Mouse (Mus musculus) liver, postnatal 0 days (tissue): ENCODE results near the gene Psmb9. TPM values are rescaled to one million over a fixed set of nuclear protein-coding genes. Genes with fewer than 3 reads are reported as not detected.

Source experiments
- ATAC-seq: fragments of 200-750 bp; cut with Nextera tagmentation; 2 replicates; pipeline ENCODE4 v1.8.0; 2017; ENCODE audit warnings: mild to moderate bottlenecking, moderate library complexity
- DNase-seq: peaks from one replicate; pipeline ENCODE4 v3.0.0-alpha.2; 2016
- H3K27ac ChIP-seq: fragments of 300-500 bp; sonication (generic); 2 replicates; pipeline ENCODE4 v1.5.1; 2014; ENCODE audit warnings: antibody characterized with exemption, moderate library complexity, mild to moderate bottlenecking, low read depth
- H3K27me3 ChIP-seq: fragments of 300-500 bp; sonication (generic); 2 replicates; pipeline ENCODE4 v1.6.1; 2014; ENCODE audit warnings: low read length, control low read depth, mixed read lengths; ENCODE audit not compliant: insufficient read depth
- H3K36me3 ChIP-seq: fragments of 300-500 bp; sonication (generic); replicated peaks from 2 replicates; pipeline ENCODE4 v1.6.1; 2014; ENCODE audit warnings: mild to moderate bottlenecking, control low read depth, low read length, moderate library complexity, mixed read lengths; ENCODE audit not compliant: insufficient read depth
- H3K4me1 ChIP-seq: fragments of 300-500 bp; sonication (generic); 2 replicates; pipeline ENCODE4 v1.6.1; 2014; ENCODE audit warnings: antibody characterized with exemption, mild to moderate bottlenecking, control low read depth; ENCODE audit not compliant: insufficient read depth
- H3K4me2 ChIP-seq: fragments of 300-500 bp; sonication (generic); 2 replicates; pipeline ENCODE4 v1.6.1; 2014; ENCODE audit warnings: low read depth, mild to moderate bottlenecking, low read length, moderate library complexity, mixed read lengths
- H3K4me3 ChIP-seq: fragments of 300-500 bp; sonication (generic); 2 replicates; pipeline ENCODE4 v1.5.1; 2014; ENCODE audit warnings: low read depth, low read length
- H3K9ac ChIP-seq: fragments of 300-500 bp; sonication (generic); replicated peaks from 2 replicates; pipeline ENCODE4 v1.6.1; 2014; ENCODE audit warnings: mild to moderate bottlenecking, moderate library complexity
- H3K9me3 ChIP-seq: fragments of 300-500 bp; sonication (generic); 2 replicates; pipeline ENCODE4 v1.6.1; 2016; ENCODE audit warnings: mild to moderate bottlenecking, control low read depth, low read length, mixed read lengths
- CTCF ChIP-seq: sonication (generic); IDR thresholded peaks from 2 replicates; pipeline ENCODE4 v1.5.1; 2016; ENCODE audit warnings: antibody characterized with exemption, low read depth
- EP300 ChIP-seq: IDR thresholded peaks from 2 replicates; pipeline ENCODE4 v1.6.1; 2016; ENCODE audit warnings: antibody characterized with exemption, low read depth, mild to moderate bottlenecking
- WGBS: fragments of 180-500 bp; shearing (Covaris S2); extraction: QIAGEN DNeasy Blood & Tissue Kit; methylation state at CpG from one replicate; pipeline ENCODE4 v1.1.7; 2014; ENCODE audit not compliant: insufficient replicate concordance; 5-methylcytosine and 5-hydroxymethylcytosine counted together
- polyA plus RNA-seq: library from polyadenylated mRNA; unstranded; fragments of >200 nt; fragmentation: Nextera tagmentation; extraction: Ambion mirVana; gene quantifications from 2 replicates; pipeline ENCODE4 v1.2.1, GENCODE M21; 2015

The Psmb9 gene
- polyA plus RNA-seq, 1 experiment from 2014 or later: 20.4 TPM

- H3K9ac ChIP-seq: peak overlapping the region; percentile 80
- DNase-seq (no peak), ATAC-seq (peak; percentile 12)
- no peak for TF ChIP-seq CTCF
- H3K4me2 ChIP-seq: peak overlapping the region; percentile 88
- peaks cover 3% of the 10 kb centered on the region; the same call in 1 of the 2 replicates for H3K27me3 ChIP-seq
- peak overlapping the region; percentile 74 for H3K4me3 ChIP-seq
- H3K36me3 ChIP-seq: peaks cover 16% of the 10 kb centered on the region; the same call in 1 of the 2 replicates
- peaks cover 9% of the 10 kb centered on the region for H3K4me1 ChIP-seq
- H3K27ac ChIP-seq: peak overlapping the region; percentile 68
- 3% methylated on average over 11 of the region's 11 CpGs for WGBS
- no peaks in the 10 kb centered on the region for H3K9me3 ChIP-seq
These were observed 11.0 kb upstream of the Psmb9 start for GRCm38 (mm10) chr17:34198521-34198912.

- ATAC-seq (peak; percentile 70), DNase-seq (peak; percentile 73)
- H3K9ac ChIP-seq: peak overlapping the region; percentile 80
- peak overlapping the region; percentile 68 for H3K27ac ChIP-seq
- H3K4me2 ChIP-seq: peak overlapping the region; percentile 88
- WGBS: under 1% methylated on average over 32 of the region's 32 CpGs
- peaks cover 9% of the 10 kb centered on the region for H3K4me1 ChIP-seq
- H3K27me3 ChIP-seq: peaks cover 3% of the 10 kb centered on the region; the same call in 1 of the 2 replicates
- peaks cover 16% of the 10 kb centered on the region; the same call in 1 of the 2 replicates for H3K36me3 ChIP-seq
- H3K4me3 ChIP-seq: peak overlapping the region; percentile 74
- no peaks in the 10 kb centered on the region for H3K9me3 ChIP-seq
- no peak for TF ChIP-seq EP300
- no peak for TF ChIP-seq CTCF
These were observed 10.4 kb upstream of the Psmb9 start for GRCm38 (mm10) chr17:34197904-34198520.

- H3K9me3 ChIP-seq: no peaks in the 10 kb centered on the region
- H3K27me3 ChIP-seq: peaks cover 3% of the 10 kb centered on the region; the same call in 1 of the 2 replicates
- H3K4me2 ChIP-seq: peak within 1 kb of the TSS; percentile 88
- peaks cover 9% of the 10 kb centered on the region for H3K4me1 ChIP-seq
- no peak for TF ChIP-seq CTCF
- no peak for TF ChIP-seq EP300
- peak; percentile 91 for DNase-seq
- peaks cover 16% of the 10 kb centered on the region; the same call in 1 of the 2 replicates for H3K36me3 ChIP-seq
- H3K9ac ChIP-seq: peak within 1 kb of the TSS; percentile 80
- H3K4me3 ChIP-seq: peak within 1 kb of the TSS; percentile 74
- 9% methylated on average over 41 of the region's 41 CpGs for WGBS
- H3K27ac ChIP-seq: peak within 1 kb of the TSS; percentile 68
- ATAC-seq: peak; percentile 80
These were observed 9.7 kb upstream of the Psmb9 start, which contains the start of gene Psmb8 for GRCm38 (mm10) chr17:34196941-34197894. TSS of gene Psmb8 (plus strand) at chr17:34197721.

GRCm38 (mm10) chr17:34196491-34196890, 8.9 kb upstream of the Psmb9 start:
- peaks cover 3% of the 10 kb centered on the region; the same call in 1 of the 2 replicates for H3K27me3 ChIP-seq
- no peak overlapping the region for H3K4me3 ChIP-seq
- DNase-seq (peak; percentile 43), ATAC-seq (no peak)
- no peaks in the 10 kb centered on the region for H3K9me3 ChIP-seq
- peaks cover 9% of the 10 kb centered on the region for H3K4me1 ChIP-seq
- H3K4me2 ChIP-seq: no peak overlapping the region
- H3K36me3 ChIP-seq: peaks cover 22% of the 10 kb centered on the region
- TF ChIP-seq EP300 (no peak), CTCF (no peak)
- no peak overlapping the region for H3K27ac ChIP-seq
- WGBS: 26% methylated on average over 12 of the region's 12 CpGs
- no peak overlapping the region for H3K9ac ChIP-seq

GRCm38 (mm10) chr17:34194723-34195122, 7.2 kb upstream of the Psmb9 start:
- Histone ChIP-seq H3K9ac (no peak overlapping the region), H3K27me3 (peaks cover 3% of the 10 kb centered on the region; the same call in 1 of the 2 replicates), H3K9me3 (no peaks in the 10 kb centered on the region), H3K4me3 (no peak overlapping the region), H3K36me3 (peaks cover 34% of the 10 kb centered on the region), H3K4me1 (peaks cover 9% of the 10 kb centered on the region), H3K27ac (no peak overlapping the region), H3K4me2 (no peak overlapping the region)
- no peak for DNase-seq
- TF ChIP-seq EP300: no peak
- no peak for TF ChIP-seq CTCF
- 79% methylated on average over 4 of the region's 4 CpGs for WGBS
- no peak for ATAC-seq

- WGBS: 67% methylated on average over 8 of the region's 8 CpGs
- peaks cover 37% of the 10 kb centered on the region for H3K36me3 ChIP-seq
- no peak overlapping the region for H3K4me2 ChIP-seq
- H3K9ac ChIP-seq: no peak overlapping the region
- DNase-seq (no peak), ATAC-seq (no peak)
- H3K9me3 ChIP-seq: no peaks in the 10 kb centered on the region
- H3K27ac ChIP-seq: no peak overlapping the region
- peaks cover 10% of the 10 kb centered on the region for H3K4me1 ChIP-seq
- peaks cover 3% of the 10 kb centered on the region; the same call in 1 of the 2 replicates for H3K27me3 ChIP-seq
- no peak for TF ChIP-seq CTCF
- TF ChIP-seq EP300: no peak
- no peak overlapping the region for H3K4me3 ChIP-seq
These were observed 5.9 kb upstream of the Psmb9 start for GRCm38 (mm10) chr17:34193468-34193867.
